Mouse (Mus musculus) neural tube, embryonic 12.5 days (tissue): ENCODE measurements around the gene Ipp. TPM values are rescaled to one million over a fixed set of nuclear protein-coding genes. Genes with fewer than 3 reads are reported as not detected.

ENCODE experiments used
- ATAC-seq: fragments of 200-750 bp; cut with Nextera tagmentation; 2 replicates; pipeline ENCODE4 v1.8.0; 2017; ENCODE audit warnings: low read depth, mild to moderate bottlenecking, moderate TSS enrichment, moderate library complexity; ENCODE audit not compliant: low FRiP score
- H3K27ac ChIP-seq: fragments of 300-500 bp; sonication (generic); 2 replicates; pipeline ENCODE4 v1.5.1; 2016
- H3K27me3 ChIP-seq: fragments of 300-500 bp; sonication (generic); replicated peaks from 2 replicates; pipeline ENCODE4 v1.6.1; 2016; ENCODE audit warnings: mild to moderate bottlenecking
- H3K36me3 ChIP-seq: fragments of 300-500 bp; sonication (generic); 2 replicates; pipeline ENCODE4 v1.6.1; 2016; ENCODE audit warnings: mild to moderate bottlenecking
- H3K4me1 ChIP-seq: fragments of 300-500 bp; sonication (generic); 2 replicates; pipeline ENCODE4 v1.6.1; 2016
- H3K4me2 ChIP-seq: fragments of 300-500 bp; sonication (generic); replicated peaks from 2 replicates; pipeline ENCODE4 v1.6.1; 2016; ENCODE audit warnings: mild to moderate bottlenecking
- H3K4me3 ChIP-seq: fragments of 300-500 bp; sonication (generic); 2 replicates; pipeline ENCODE4 v1.5.1; 2016
- H3K9ac ChIP-seq: fragments of 300-500 bp; sonication (generic); 2 replicates; pipeline ENCODE4 v1.6.1; 2016; ENCODE audit warnings: mild to moderate bottlenecking
- H3K9me3 ChIP-seq: fragments of 300-500 bp; sonication (generic); 2 replicates; pipeline ENCODE4 v1.6.1; 2016; ENCODE audit warnings: mild to moderate bottlenecking
- WGBS: fragments of 180-500 bp; shearing (Covaris S2); methylation state at CpG from one replicate; pipeline ENCODE4 v1.1.7; 2016; 5-methylcytosine and 5-hydroxymethylcytosine counted together
- polyA plus RNA-seq: library from polyadenylated mRNA; unstranded; fragments of >200 nt; fragmentation: Nextera tagmentation; extraction: Ambion mirVana; gene quantifications from 2 replicates; pipeline ENCODE4 v1.2.1, GENCODE M21; 2016

Ipp gene
- polyA plus RNA-seq, 1 experiment from 2014 or later: 14.7 TPM

GRCm38 (mm10) chr4:116506886-116507424, 394 bp upstream of the Ipp start:
- 27% methylated on average over 11 of the region's 11 CpGs for WGBS
- no peak overlapping the region; the same call in 1 of the 2 replicates for H3K27ac ChIP-seq
- H3K9ac ChIP-seq: peak overlapping the region; percentile 75
- peak; percentile 35 for ATAC-seq
- peaks cover 7% of the 10 kb centered on the region for H3K4me1 ChIP-seq
- peak overlapping the region; percentile 72 for H3K4me2 ChIP-seq
- peak overlapping the region; percentile 58 for H3K4me3 ChIP-seq
- no peaks in the 10 kb centered on the region for H3K27me3 ChIP-seq
- H3K36me3 ChIP-seq: no peaks in the 10 kb centered on the region
- H3K9me3 ChIP-seq: no peaks in the 10 kb centered on the region

GRCm38 (mm10) chr4:116531109-116531508, 23.8 kb downstream of the Ipp start:
- H3K4me3 ChIP-seq: no peak overlapping the region
- H3K27ac ChIP-seq: no peak overlapping the region
- no peaks in the 10 kb centered on the region for H3K27me3 ChIP-seq
- 58% methylated on average over 2 of the region's 2 CpGs for WGBS
- H3K9ac ChIP-seq: no peak overlapping the region
- no peaks in the 10 kb centered on the region for H3K9me3 ChIP-seq
- peaks cover 11% of the 10 kb centered on the region for H3K36me3 ChIP-seq
- H3K4me1 ChIP-seq: no peaks in the 10 kb centered on the region
- no peak for ATAC-seq
- H3K4me2 ChIP-seq: no peak overlapping the region

- H3K27ac ChIP-seq: no peak overlapping the region
- no peaks in the 10 kb centered on the region for H3K4me1 ChIP-seq
- no peak overlapping the region for H3K9ac ChIP-seq
- no peak for ATAC-seq
- H3K27me3 ChIP-seq: no peaks in the 10 kb centered on the region
- no peak overlapping the region for H3K4me2 ChIP-seq
- H3K9me3 ChIP-seq: no peaks in the 10 kb centered on the region
- no peak overlapping the region for H3K4me3 ChIP-seq
- peaks cover 5% of the 10 kb centered on the region; the same call in 1 of the 2 replicates for H3K36me3 ChIP-seq
Measured at GRCm38 (mm10) chr4:116536351-116536750, 29.0 kb downstream of the Ipp start.

- Histone ChIP-seq H3K27me3 (no peaks in the 10 kb centered on the region), H3K4me3 (no peak overlapping the region), H3K9ac (no peak overlapping the region), H3K36me3 (peaks cover 5% of the 10 kb centered on the region; the same call in 1 of the 2 replicates), H3K4me1 (no peaks in the 10 kb centered on the region), H3K27ac (no peak overlapping the region), H3K4me2 (no peak overlapping the region), H3K9me3 (no peaks in the 10 kb centered on the region)
- ATAC-seq: no peak
- 86% methylated on average over 3 of the region's 3 CpGs for WGBS
Measured at GRCm38 (mm10) chr4:116537737-116538136, 30.4 kb downstream of the Ipp start.

GRCm38 (mm10) chr4:116550432-116550831, 43.1 kb downstream of the Ipp start:
- H3K27me3 ChIP-seq: no peaks in the 10 kb centered on the region
- H3K4me2 ChIP-seq: no peak overlapping the region
- no peaks in the 10 kb centered on the region for H3K4me1 ChIP-seq
- no peak overlapping the region for H3K9ac ChIP-seq
- no peaks in the 10 kb centered on the region for H3K9me3 ChIP-seq
- WGBS: 95% methylated on average over 1 of the region's 1 CpGs
- no peak overlapping the region for H3K4me3 ChIP-seq
- H3K36me3 ChIP-seq: peaks cover 17% of the 10 kb centered on the region
- no peak for ATAC-seq
- H3K27ac ChIP-seq: no peak overlapping the region

GRCm38 (mm10) chr4:116553035-116553434, 45.7 kb downstream of the Ipp start:
- Histone ChIP-seq H3K9ac (no peak overlapping the region), H3K4me1 (no peaks in the 10 kb centered on the region), H3K9me3 (no peaks in the 10 kb centered on the region), H3K4me2 (no peak overlapping the region), H3K36me3 (peaks cover 17% of the 10 kb centered on the region), H3K4me3 (no peak overlapping the region), H3K27me3 (no peaks in the 10 kb centered on the region), H3K27ac (no peak overlapping the region)
- WGBS: 89% methylated on average over 3 of the region's 3 CpGs
- no peak for ATAC-seq

GRCm38 (mm10) chr4:116555413-116556300, 48.3 kb downstream of the Ipp start, which contains the start of gene Tmem69:
Gene Tmem69, minus strand, starts transcription at chr4:116555936.
- Histone ChIP-seq H3K27me3 (no peaks in the 10 kb centered on the region), H3K36me3 (peaks cover 17% of the 10 kb centered on the region), H3K4me2 (peak within 1 kb of the TSS; percentile 77), H3K9me3 (no peaks in the 10 kb centered on the region), H3K27ac (peak within 1 kb of the TSS; percentile 57; the same call in 1 of the 2 replicates), H3K4me3 (peak within 1 kb of the TSS; percentile 84), H3K9ac (peak within 1 kb of the TSS; percentile 73), H3K4me1 (peaks cover 10% of the 10 kb centered on the region)
- ATAC-seq: no peak
- WGBS: 5% methylated on average over 23 of the region's 23 CpGs

GRCm38 (mm10) chr4:116556561-116557305, 49.4 kb downstream of the Ipp start:
- ATAC-seq: peak; percentile 98
- H3K27me3 ChIP-seq: no peaks in the 10 kb centered on the region
- H3K4me3 ChIP-seq: peak overlapping the region; percentile 84
- peaks cover 10% of the 10 kb centered on the region for H3K4me1 ChIP-seq
- H3K27ac ChIP-seq: peak overlapping the region; percentile 57
- WGBS: under 1% methylated on average over 28 of the region's 28 CpGs
- peak overlapping the region; percentile 77 for H3K4me2 ChIP-seq
- H3K9me3 ChIP-seq: no peaks in the 10 kb centered on the region
- peak overlapping the region; percentile 73 for H3K9ac ChIP-seq
- peaks cover 17% of the 10 kb centered on the region for H3K36me3 ChIP-seq

GRCm38 (mm10) chr4:116557306-116558121, 50.2 kb downstream of the Ipp start, which contains the start of gene Gpbp1l1:
Gene Gpbp1l1, plus strand, starts transcription at chr4:116557658.
- peak within 1 kb of the TSS; percentile 77 for H3K4me2 ChIP-seq
- peaks cover 10% of the 10 kb centered on the region for H3K4me1 ChIP-seq
- H3K27ac ChIP-seq: peak within 1 kb of the TSS; percentile 64
- ATAC-seq: peak; percentile 97
- under 1% methylated on average over 78 of the region's 78 CpGs for WGBS
- peak within 1 kb of the TSS; percentile 73 for H3K9ac ChIP-seq
- peak within 1 kb of the TSS; percentile 84 for H3K4me3 ChIP-seq
- H3K9me3 ChIP-seq: no peaks in the 10 kb centered on the region
- H3K27me3 ChIP-seq: no peaks in the 10 kb centered on the region
- peaks cover 13% of the 10 kb centered on the region for H3K36me3 ChIP-seq

- Histone ChIP-seq H3K4me3 (peak overlapping the region; percentile 84), H3K9me3 (no peaks in the 10 kb centered on the region), H3K4me1 (peaks cover 10% of the 10 kb centered on the region), H3K36me3 (peaks cover 8% of the 10 kb centered on the region), H3K27ac (no peak overlapping the region), H3K9ac (peak overlapping the region; percentile 73), H3K4me2 (peak overlapping the region; percentile 77), H3K27me3 (no peaks in the 10 kb centered on the region)
- ATAC-seq: no peak
- 5% methylated on average over 15 of the region's 15 CpGs for WGBS
Measured at GRCm38 (mm10) chr4:116558151-116558882, 51.0 kb downstream of the Ipp start.
